Mouse (Mus musculus): ENCODE results near the gene Zfyve19. TPM values are rescaled to one million over a fixed set of nuclear protein-coding genes. Genes with fewer than 3 reads are reported as not detected.
A peak's percentile ranks its signal among the peaks of the same experiment; 100 is the strongest.

Gene Zfyve19
- 10 to 100 TPM; 11.8 to 13.8 TPM for total RNA-seq (2021)

GRCm38 (mm10) chr2:119208344-119209175 lies at the start of gene Zfyve19, which contains the start of gene Dnajc17:
Zfyve19 (plus strand) TSS chr2:119208617.
Dnajc17 (minus strand) TSS chr2:119208795.
- intact Hi-C loops (cut with DNase I): no loop called here
- peak; percentile 92 for DNase-seq (ENCODE audit: low spot score)

GRCm38 (mm10) chr2:119161247-119161646 lies 47.2 kb upstream of the Zfyve19 start:
- no peak for DNase-seq (ENCODE audit: low spot score)
- intact Hi-C loops (cut with DNase I): no loop called here

- DNase-seq (ENCODE audit: low spot score): no peak
- intact Hi-C loops (cut with DNase I): no loop called here
These were observed 45.3 kb upstream of the Zfyve19 start for GRCm38 (mm10) chr2:119163135-119163534.

- intact Hi-C loops (cut with DNase I): no loop called here
- DNase-seq (ENCODE audit: low spot score): no peak
These were observed 44.4 kb upstream of the Zfyve19 start for GRCm38 (mm10) chr2:119163999-119164398.

- intact Hi-C loops (cut with DNase I): no loop called here
- DNase-seq (ENCODE audit: low spot score): no peak
These were observed 43.0 kb upstream of the Zfyve19 start for GRCm38 (mm10) chr2:119165401-119165800.

GRCm38 (mm10) chr2:119166901-119167865 lies 41.2 kb upstream of the Zfyve19 start, which contains the start of gene Gchfr:
Gchfr (plus strand) TSS chr2:119167773.
- DNase-seq (ENCODE audit: low spot score): peak; percentile 41
- intact Hi-C loops (cut with DNase I): no loop called here

- intact Hi-C loops (cut with DNase I): no loop called here
- no peak for DNase-seq (ENCODE audit: low spot score)
These were observed 40.6 kb upstream of the Zfyve19 start for GRCm38 (mm10) chr2:119167866-119168256.

- intact Hi-C loops (cut with DNase I): no loop called here
- DNase-seq (ENCODE audit: low spot score): no peak
These were observed 38.1 kb upstream of the Zfyve19 start for GRCm38 (mm10) chr2:119170282-119170681.

- intact Hi-C loops (cut with DNase I): no loop called here
- DNase-seq (ENCODE audit: low spot score): no peak
These were observed 36.8 kb upstream of the Zfyve19 start for GRCm38 (mm10) chr2:119171574-119171973.

GRCm38 (mm10) chr2:119172446-119172845 lies 36.0 kb upstream of the Zfyve19 start:
- intact Hi-C loops (cut with DNase I): no loop called here
- no peak for DNase-seq (ENCODE audit: low spot score)

- DNase-seq (ENCODE audit: low spot score): peak; percentile 53
- intact Hi-C loops (cut with DNase I): no loop called here
These were observed 35.4 kb upstream of the Zfyve19 start for GRCm38 (mm10) chr2:119172862-119173576.

- intact Hi-C loops (cut with DNase I): no loop called here
- DNase-seq (ENCODE audit: low spot score): no peak
These were observed 34.3 kb upstream of the Zfyve19 start, which contains the start of gene Gm14137 for GRCm38 (mm10) chr2:119173991-119174651. Gm14137 (plus strand) TSS chr2:119174509.

- no peak for DNase-seq (ENCODE audit: low spot score)
- intact Hi-C loops (cut with DNase I): no loop called here
These were observed 33.6 kb upstream of the Zfyve19 start for GRCm38 (mm10) chr2:119174866-119175265.

GRCm38 (mm10) chr2:119175614-119176013 lies 32.8 kb upstream of the Zfyve19 start:
- no peak for DNase-seq (ENCODE audit: low spot score)
- intact Hi-C loops (cut with DNase I): no loop called here

GRCm38 (mm10) chr2:119176761-119177160 lies 31.7 kb upstream of the Zfyve19 start:
- DNase-seq (ENCODE audit: low spot score): no peak
- intact Hi-C loops (cut with DNase I): no loop called here

- intact Hi-C loops (cut with DNase I): no loop called here
- no peak for DNase-seq (ENCODE audit: low spot score)
These were observed 31.0 kb upstream of the Zfyve19 start for GRCm38 (mm10) chr2:119177384-119177939.

- DNase-seq (ENCODE audit: low spot score): no peak
- intact Hi-C loops (cut with DNase I): no loop called here
These were observed 25.5 kb upstream of the Zfyve19 start for GRCm38 (mm10) chr2:119182914-119183313.

GRCm38 (mm10) chr2:119189029-119189710 lies 19.2 kb upstream of the Zfyve19 start:
- DNase-seq (ENCODE audit: low spot score): peak; percentile 53
- intact Hi-C loops (cut with DNase I): loop anchor here (1.0 to 5.0 kb wide), 4 partner anchors 32 to 148 kb away; partner anchors contain the start of gene Rmdn3
